Mouse (Mus musculus): Measurements from ENCODE around the gene Bcl2l14. TPM values are rescaled to one million over a fixed set of nuclear protein-coding genes. Genes with fewer than 3 reads are reported as not detected.

Bcl2l14 gene
- polyA plus RNA-seq, 1 experiment from 2014 or later: 0.10 TPM

DNA sequence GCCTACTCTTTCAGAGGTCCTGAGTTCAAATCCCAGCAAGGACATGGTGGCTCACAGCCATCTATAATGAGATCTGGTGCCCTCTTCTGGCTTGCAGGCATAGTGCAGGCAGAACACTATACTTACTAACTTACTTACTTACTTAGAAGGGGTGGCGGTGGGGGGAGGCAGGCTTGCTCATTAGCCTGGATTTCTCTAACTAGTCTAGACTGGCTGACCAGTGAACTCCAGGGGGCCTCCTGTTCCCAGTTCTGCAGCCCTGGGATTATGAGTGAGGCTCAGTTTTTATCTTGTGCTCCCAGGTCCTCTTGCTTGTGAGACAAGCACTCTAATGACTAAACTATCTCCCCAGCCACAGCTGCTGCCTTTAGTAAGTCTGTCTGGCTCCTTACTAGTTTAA lies 58.0 kb downstream of the Bcl2l14 start:
- 93% methylated on average over 1 of the region's 1 CpGs for WGBS
- Histone ChIP-seq H3K9me3 (no peaks in the 10 kb centered on the region), H3K27me3 (no peaks in the 10 kb centered on the region), H3K9ac (replicated peaks) (no peak overlapping the region), H3K4me2 (replicated peaks) (no peak overlapping the region), H3K36me3 (peaks cover 77% of the 10 kb centered on the region), H3K4me1 (no peaks in the 10 kb centered on the region), H3K27ac (replicated peaks) (no peak overlapping the region), H3K4me3 (no peak overlapping the region)
- no peak for ATAC-seq (ENCODE audit: low FRiP score, low read depth)

GRCm38 (mm10) chr6:134458376-134458775 lies 62.3 kb downstream of the Bcl2l14 start:
- Histone ChIP-seq H3K27me3 (no peaks in the 10 kb centered on the region), H3K4me2 (replicated peaks) (no peak overlapping the region), H3K9me3 (no peaks in the 10 kb centered on the region), H3K4me3 (no peak overlapping the region), H3K4me1 (no peaks in the 10 kb centered on the region), H3K27ac (replicated peaks) (no peak overlapping the region), H3K9ac (replicated peaks) (no peak overlapping the region), H3K36me3 (peaks cover 80% of the 10 kb centered on the region)
- 92% methylated on average over 1 of the region's 1 CpGs for WGBS
- ATAC-seq (ENCODE audit: low FRiP score, low read depth): no peak

- Histone ChIP-seq H3K4me3 (no peak overlapping the region), H3K27ac (replicated peaks) (no peak overlapping the region), H3K9me3 (no peaks in the 10 kb centered on the region), H3K27me3 (no peaks in the 10 kb centered on the region), H3K4me1 (no peaks in the 10 kb centered on the region), H3K4me2 (replicated peaks) (no peak overlapping the region), H3K36me3 (peaks cover 76% of the 10 kb centered on the region), H3K9ac (replicated peaks) (no peak overlapping the region)
- 90% methylated on average over 6 of the region's 6 CpGs for WGBS
- ATAC-seq (ENCODE audit: low FRiP score, low read depth): no peak
These were observed 65.1 kb downstream of the Bcl2l14 start for GRCm38 (mm10) chr6:134461175-134461574.

- no peak overlapping the region for H3K9ac ChIP-seq (replicated peaks)
- no peak overlapping the region for H3K4me2 ChIP-seq (replicated peaks)
- 95% methylated on average over 10 of the region's 10 CpGs for WGBS
- H3K4me3 ChIP-seq: no peak overlapping the region
- peaks cover 65% of the 10 kb centered on the region for H3K36me3 ChIP-seq
- H3K27ac ChIP-seq (replicated peaks): no peak overlapping the region
- H3K4me1 ChIP-seq: no peaks in the 10 kb centered on the region
- H3K9me3 ChIP-seq: no peaks in the 10 kb centered on the region
- no peaks in the 10 kb centered on the region for H3K27me3 ChIP-seq
- ATAC-seq (ENCODE audit: low FRiP score, low read depth): no peak
These were observed 70.6 kb downstream of the Bcl2l14 start for GRCm38 (mm10) chr6:134466671-134467229.

- no peak overlapping the region for H3K4me3 ChIP-seq
- no peaks in the 10 kb centered on the region for H3K4me1 ChIP-seq
- no peak overlapping the region for H3K27ac ChIP-seq (replicated peaks)
- peaks cover 48% of the 10 kb centered on the region for H3K36me3 ChIP-seq
- no peaks in the 10 kb centered on the region for H3K9me3 ChIP-seq
- no peak for ATAC-seq (ENCODE audit: low FRiP score, low read depth)
- WGBS: 95% methylated on average over 2 of the region's 2 CpGs
- H3K4me2 ChIP-seq (replicated peaks): no peak overlapping the region
- no peak overlapping the region for H3K9ac ChIP-seq (replicated peaks)
- H3K27me3 ChIP-seq: no peaks in the 10 kb centered on the region
These were observed 73.2 kb downstream of the Bcl2l14 start for GRCm38 (mm10) chr6:134469297-134469696.

GRCm38 (mm10) chr6:134470857-134471256 lies 74.7 kb downstream of the Bcl2l14 start:
- WGBS: 91% methylated on average over 14 of the region's 14 CpGs

GRCm38 (mm10) chr6:134473143-134473561 lies 77.0 kb downstream of the Bcl2l14 start:
- no peak for ATAC-seq (ENCODE audit: low FRiP score, low read depth)
- peaks cover 43% of the 10 kb centered on the region for H3K36me3 ChIP-seq
- H3K4me2 ChIP-seq (replicated peaks): no peak overlapping the region
- H3K27ac ChIP-seq (replicated peaks): no peak overlapping the region
- no peak overlapping the region for H3K9ac ChIP-seq (replicated peaks)
- H3K4me3 ChIP-seq: no peak overlapping the region
- 82% methylated on average over 7 of the region's 7 CpGs for WGBS
- no peaks in the 10 kb centered on the region for H3K9me3 ChIP-seq
- H3K4me1 ChIP-seq: no peaks in the 10 kb centered on the region
- H3K27me3 ChIP-seq: no peaks in the 10 kb centered on the region

More at GRCm38 (mm10) chr6:134470857-134471256, 74.7 kb downstream of the Bcl2l14 start:
- Histone ChIP-seq H3K4me2 (replicated peaks) (no peak overlapping the region), H3K9me3 (no peaks in the 10 kb centered on the region), H3K4me3 (no peak overlapping the region), H3K9ac (replicated peaks) (no peak overlapping the region), H3K27me3 (no peaks in the 10 kb centered on the region), H3K36me3 (peaks cover 38% of the 10 kb centered on the region), H3K27ac (replicated peaks) (no peak overlapping the region), H3K4me1 (no peaks in the 10 kb centered on the region)
- ATAC-seq (ENCODE audit: low FRiP score, low read depth): no peak

- no peaks in the 10 kb centered on the region for H3K27me3 ChIP-seq
- WGBS: 97% methylated on average over 10 of the region's 10 CpGs
- H3K27ac ChIP-seq (replicated peaks): no peak overlapping the region
- H3K9me3 ChIP-seq: no peaks in the 10 kb centered on the region
- H3K4me1 ChIP-seq: no peaks in the 10 kb centered on the region
- H3K4me2 ChIP-seq (replicated peaks): no peak overlapping the region
- H3K36me3 ChIP-seq: peaks cover 47% of the 10 kb centered on the region
- ATAC-seq (ENCODE audit: low FRiP score, low read depth): no peak
- H3K4me3 ChIP-seq: no peak overlapping the region
- H3K9ac ChIP-seq (replicated peaks): no peak overlapping the region
These were observed 83.4 kb downstream of the Bcl2l14 start for GRCm38 (mm10) chr6:134479481-134479880.

- H3K4me3 ChIP-seq: no peak overlapping the region
- no peak overlapping the region for H3K4me2 ChIP-seq (replicated peaks)
- no peak for ATAC-seq (ENCODE audit: low FRiP score, low read depth)
- no peak overlapping the region for H3K9ac ChIP-seq (replicated peaks)
- no peak overlapping the region for H3K27ac ChIP-seq (replicated peaks)
- no peaks in the 10 kb centered on the region for H3K9me3 ChIP-seq
- no peaks in the 10 kb centered on the region for H3K27me3 ChIP-seq
- H3K4me1 ChIP-seq: no peaks in the 10 kb centered on the region
- WGBS: 93% methylated on average over 9 of the region's 9 CpGs
- H3K36me3 ChIP-seq: peaks cover 27% of the 10 kb centered on the region
These were observed 90.2 kb downstream of the Bcl2l14 start for GRCm38 (mm10) chr6:134486318-134486717.

Other genes with a start within 250 kb of the Bcl2l14 start
- gene Lrp6, start 170.6 kb downstream of the Bcl2l14 start, polyA plus RNA-seq (2016; fragmentation: Nextera tagmentation; extraction: Ambion mirVana): 33.7 and 36.2 TPM in 2 replicates
- gene Mansc1, start 236.2 kb downstream of the Bcl2l14 start, polyA plus RNA-seq (2016; fragmentation: Nextera tagmentation; extraction: Ambion mirVana): 1.3 and 1.4 TPM in 2 replicates
- gene Borcs5, start 243.2 kb downstream of the Bcl2l14 start, polyA plus RNA-seq (2016; fragmentation: Nextera tagmentation; extraction: Ambion mirVana): 32.9 and 35.3 TPM in 2 replicates